Mouse (Mus musculus) E14TG2a.4 (cell line): ENCODE measurements around the gene Zfp692.

Source experiments
- CTCF ChIP-seq: conservative IDR thresholded peaks from 2 replicates; pipeline ENCODE4 v1.5.1; 2014; ENCODE audit warnings: low read length
- NANOG ChIP-seq: IDR thresholded peaks from 2 replicates; pipeline ENCODE4 v1.6.1; 2014; ENCODE audit warnings: borderline replicate concordance, low read length, mixed read lengths

DNA sequence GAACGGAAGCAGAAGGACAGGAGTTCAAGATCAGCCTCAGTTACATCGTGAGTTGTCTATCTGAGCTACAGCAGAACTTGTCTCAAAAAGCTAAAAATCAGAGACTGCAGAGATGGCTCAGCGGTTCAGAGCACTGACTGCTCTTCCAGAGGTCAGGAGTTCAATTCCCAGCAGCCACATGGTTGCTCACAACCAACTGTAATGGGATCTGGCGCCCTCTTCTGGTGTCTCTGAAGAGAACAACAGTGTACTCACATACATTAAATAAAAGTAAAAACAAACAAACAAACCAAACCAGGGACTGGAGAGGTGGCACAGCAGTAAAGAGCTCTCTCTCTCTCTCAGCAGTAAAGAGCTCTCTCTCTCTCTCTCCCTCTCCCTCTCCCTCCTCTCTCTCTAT lies 43.8 kb downstream of the Zfp692 start:
- no peak; the same call in 1 of the 2 replicates for TF ChIP-seq CTCF
- TF ChIP-seq NANOG = no peak
